Mouse (Mus musculus) heart, embryonic 16.5 days (tissue): ENCODE measurements at regions not wholly inside any gene's neighbourhood (a gene's known extent, or its start where the extent isn't known, plus 50 kb on each side); places are given as distances from the start of the nearest gene placed in this dataset.

Experiments
- ATAC-seq: fragments of 200-750 bp; cut with Nextera tagmentation; replicated peaks from 2 replicates; pipeline ENCODE4 v1.8.0; 2017; ENCODE audit warnings: moderate number of reproducible peaks; ENCODE audit not compliant: insufficient read depth, low FRiP score; ENCODE audit errors: extremely low read depth
- H3K27ac ChIP-seq: fragments of 300-500 bp; sonication (generic); 2 replicates; pipeline ENCODE4 v1.5.1; 2014; ENCODE audit warnings: mild to moderate bottlenecking, low read length, control low read depth, moderate library complexity
- H3K27me3 ChIP-seq: fragments of 300-500 bp; sonication (generic); 2 replicates; pipeline ENCODE4 v1.6.1; 2014; ENCODE audit warnings: low read length, mixed read lengths; ENCODE audit not compliant: control insufficient read depth, insufficient read depth
- H3K36me3 ChIP-seq: fragments of 300-500 bp; sonication (generic); 2 replicates; pipeline ENCODE4 v1.6.1; 2014; ENCODE audit not compliant: control insufficient read depth, insufficient read depth
- H3K4me1 ChIP-seq: fragments of 300-500 bp; sonication (generic); 2 replicates; pipeline ENCODE4 v1.6.1; 2014; ENCODE audit warnings: low read length, mixed read lengths; ENCODE audit not compliant: control insufficient read depth, insufficient read depth
- H3K4me2 ChIP-seq: fragments of 300-500 bp; sonication (generic); 2 replicates; pipeline ENCODE4 v1.6.1; 2014; ENCODE audit warnings: low read depth, mild to moderate bottlenecking, control low read depth, low read length
- H3K4me3 ChIP-seq: fragments of 300-500 bp; sonication (generic); 2 replicates; pipeline ENCODE4 v1.5.1; 2014; ENCODE audit warnings: mild to moderate bottlenecking, control low read depth, low read length
- H3K9ac ChIP-seq: fragments of 300-500 bp; sonication (generic); 2 replicates; pipeline ENCODE4 v1.6.1; 2014; ENCODE audit warnings: low read length, control low read depth
- H3K9me3 ChIP-seq: fragments of 300-500 bp; sonication (generic); replicated peaks from 2 replicates; pipeline ENCODE4 v1.6.1; 2016; ENCODE audit warnings: low read length; ENCODE audit not compliant: control insufficient read depth
- WGBS: fragments of 180-500 bp; shearing (Covaris S2); extraction: QIAGEN DNeasy Blood & Tissue Kit; methylation state at CpG from one replicate; pipeline ENCODE4 v1.1.7; 2014; 5-methylcytosine and 5-hydroxymethylcytosine counted together

GRCm38 (mm10) chr9:117967080-117967479, 73.2 kb upstream of the Azi2 start:
- Histone ChIP-seq H3K27me3 (no peaks in the 10 kb centered on the region), H3K4me1 (no peaks in the 10 kb centered on the region), H3K9ac (no peak overlapping the region), H3K27ac (no peak overlapping the region), H3K9me3 (no peaks in the 10 kb centered on the region; the same call in 1 of the 2 replicates), H3K36me3 (no peaks in the 10 kb centered on the region), H3K4me3 (no peak overlapping the region), H3K4me2 (no peak overlapping the region)
- 44% methylated on average over 2 of the region's 2 CpGs for WGBS
- ATAC-seq: no peak

DNA sequence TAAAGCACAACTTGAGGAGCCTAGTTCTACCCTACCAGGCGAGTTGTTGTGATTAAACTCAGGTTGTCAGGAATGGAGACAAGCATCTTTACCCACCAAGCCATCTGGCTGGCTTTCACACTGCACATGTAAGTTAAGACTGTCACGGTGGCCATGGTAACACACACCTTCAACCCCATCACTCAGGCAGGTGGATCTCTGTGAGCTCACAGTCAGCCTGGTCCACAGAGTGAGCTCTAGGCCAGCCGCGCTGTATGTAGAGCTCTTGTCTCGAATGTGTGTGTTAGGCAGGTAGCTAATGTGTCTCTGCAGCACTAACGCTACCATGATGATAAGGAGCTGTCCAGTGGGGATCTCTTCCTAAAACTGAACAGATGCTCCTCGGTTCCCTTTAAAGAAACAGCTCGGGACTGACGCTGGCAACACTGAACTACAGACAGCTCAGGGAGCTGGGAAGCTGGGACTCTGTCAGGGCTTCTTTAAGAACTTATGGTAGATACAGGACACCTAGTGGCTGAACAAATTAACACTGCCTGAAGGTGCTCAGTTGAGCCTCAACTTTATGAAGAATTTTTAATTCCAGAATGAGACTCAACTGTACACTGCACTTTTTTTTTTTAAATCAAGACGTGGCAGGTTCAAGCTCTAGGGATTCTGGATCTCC, 73.8 kb upstream of the Azi2 start:
- no peak overlapping the region for H3K4me3 ChIP-seq
- no peaks in the 10 kb centered on the region for H3K4me1 ChIP-seq
- no peak for ATAC-seq
- no peak overlapping the region for H3K9ac ChIP-seq
- H3K27me3 ChIP-seq: no peaks in the 10 kb centered on the region
- H3K27ac ChIP-seq: no peak overlapping the region
- H3K36me3 ChIP-seq: no peaks in the 10 kb centered on the region
- WGBS: 55% methylated on average over 10 of the region's 10 CpGs
- H3K9me3 ChIP-seq: no peaks in the 10 kb centered on the region
- no peak overlapping the region for H3K4me2 ChIP-seq

GRCm38 (mm10) chr9:117962088-117963030, 77.9 kb upstream of the Azi2 start:
- Histone ChIP-seq H3K9me3 (no peaks in the 10 kb centered on the region), H3K4me1 (no peaks in the 10 kb centered on the region), H3K27ac (no peak overlapping the region), H3K9ac (no peak overlapping the region), H3K4me2 (no peak overlapping the region), H3K36me3 (no peaks in the 10 kb centered on the region), H3K4me3 (no peak overlapping the region), H3K27me3 (no peaks in the 10 kb centered on the region)
- ATAC-seq: no peak
- 54% methylated on average over 9 of the region's 9 CpGs for WGBS

- Histone ChIP-seq H3K4me2 (no peak overlapping the region), H3K9ac (no peak overlapping the region)
- 84% methylated on average over 2 of the region's 2 CpGs for WGBS
Observed at GRCm38 (mm10) chr9:117959845-117960244, 80.5 kb upstream of the Azi2 start.

GRCm38 (mm10) chr9:117957195-117957594, 83.1 kb upstream of the Azi2 start:
- Histone ChIP-seq H3K9ac (no peak overlapping the region), H3K9me3 (no peaks in the 10 kb centered on the region), H3K4me2 (no peak overlapping the region), H3K4me3 (no peak overlapping the region), H3K36me3 (no peaks in the 10 kb centered on the region), H3K4me1 (peaks cover 8% of the 10 kb centered on the region; the same call in 1 of the 2 replicates), H3K27ac (peak overlapping the region; percentile 43), H3K27me3 (no peaks in the 10 kb centered on the region)
- ATAC-seq: no peak
- 68% methylated on average over 2 of the region's 2 CpGs for WGBS

More at GRCm38 (mm10) chr9:117959845-117960244, 80.5 kb upstream of the Azi2 start:
- Histone ChIP-seq H3K27me3 (no peaks in the 10 kb centered on the region), H3K4me1 (peaks cover 8% of the 10 kb centered on the region; the same call in 1 of the 2 replicates), H3K9me3 (no peaks in the 10 kb centered on the region), H3K27ac (no peak overlapping the region), H3K4me3 (no peak overlapping the region), H3K36me3 (no peaks in the 10 kb centered on the region)
- ATAC-seq: no peak

DNA sequence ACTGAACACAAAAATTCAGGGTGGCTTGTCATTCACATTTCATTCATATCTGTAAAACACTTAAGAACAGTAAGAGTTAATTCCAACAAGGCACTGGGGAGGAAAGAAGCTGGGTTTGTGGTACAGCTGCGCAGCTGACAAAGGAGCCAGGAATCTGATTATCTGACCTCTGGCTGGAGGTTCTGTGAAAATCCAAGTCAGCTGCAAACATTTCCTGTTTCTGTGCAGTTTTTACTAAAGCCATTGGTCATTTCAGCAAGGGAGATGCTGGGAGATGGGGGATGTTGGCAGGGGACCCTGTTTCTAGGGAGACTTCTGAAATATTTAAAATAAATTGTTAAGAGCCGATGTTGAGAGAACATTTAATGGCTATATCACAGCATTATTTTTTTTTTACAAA, 83.6 kb upstream of the Azi2 start:
- Histone ChIP-seq H3K4me3 (no peak overlapping the region), H3K4me2 (no peak overlapping the region; the same call in 1 of the 2 replicates), H3K36me3 (no peaks in the 10 kb centered on the region), H3K4me1 (peaks cover 8% of the 10 kb centered on the region; the same call in 1 of the 2 replicates), H3K9me3 (no peaks in the 10 kb centered on the region), H3K27me3 (no peaks in the 10 kb centered on the region), H3K9ac (no peak overlapping the region), H3K27ac (peak overlapping the region; percentile 59; the same call in 1 of the 2 replicates)
- no peak for ATAC-seq
- WGBS: 28% methylated on average over 2 of the region's 2 CpGs

GRCm38 (mm10) chr9:117927466-117927847, 112.8 kb upstream of the Azi2 start:
- WGBS: 70% methylated on average over 7 of the region's 7 CpGs
- Histone ChIP-seq H3K4me3 (no peak overlapping the region), H3K27me3 (no peaks in the 10 kb centered on the region), H3K9ac (no peak overlapping the region), H3K27ac (no peak overlapping the region), H3K4me1 (peaks cover 5% of the 10 kb centered on the region; the same call in 1 of the 2 replicates), H3K9me3 (no peaks in the 10 kb centered on the region), H3K4me2 (no peak overlapping the region), H3K36me3 (no peaks in the 10 kb centered on the region)
- ATAC-seq: no peak

DNA sequence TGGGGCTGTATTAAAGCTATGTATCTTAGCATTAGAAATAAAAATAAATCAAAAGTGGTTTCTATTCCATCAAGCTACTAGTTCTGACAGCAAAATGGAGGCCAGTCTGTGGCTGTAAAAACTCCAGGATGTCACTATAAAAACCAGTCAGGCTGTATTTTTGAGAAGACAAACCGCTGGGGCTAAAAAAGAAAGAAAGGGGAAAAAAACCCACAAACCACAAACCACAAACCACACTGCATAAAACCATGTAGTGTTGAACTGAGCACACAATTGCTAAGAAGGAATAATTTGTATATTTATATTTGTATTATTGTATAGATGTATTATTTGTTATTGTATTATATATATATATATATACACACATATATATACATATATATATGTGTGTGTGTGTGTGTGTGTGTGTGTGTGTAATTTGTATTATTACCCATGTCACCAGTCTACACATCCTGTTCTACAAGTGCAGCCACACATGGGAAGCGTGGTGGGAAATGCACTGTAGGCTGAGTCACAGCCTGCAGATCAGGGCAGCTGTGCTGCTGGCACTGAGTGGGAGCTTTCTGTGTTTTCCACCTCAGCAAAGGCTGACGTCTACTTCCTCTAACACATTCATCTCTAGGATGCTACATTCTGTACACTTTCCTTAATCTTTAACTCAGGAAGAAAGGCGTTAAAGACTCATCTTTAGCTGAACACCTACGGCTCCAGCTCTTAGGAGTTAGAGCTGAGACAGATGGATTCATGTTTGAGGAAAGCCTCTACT, 113.4 kb upstream of the Azi2 start:
- whole genome bisulfite sequencing: 62% methylated on average over 5 of the region's 5 CpGs
- no peaks in the 10 kb centered on the region for H3K27me3 ChIP-seq
- peaks cover 5% of the 10 kb centered on the region; the same call in 1 of the 2 replicates for H3K4me1 ChIP-seq
- no peak overlapping the region for H3K27ac ChIP-seq
- no peak for ATAC-seq
- no peaks in the 10 kb centered on the region for H3K9me3 ChIP-seq
- no peak overlapping the region for H3K9ac ChIP-seq
- no peak overlapping the region for H3K4me3 ChIP-seq
- no peaks in the 10 kb centered on the region for H3K36me3 ChIP-seq
- H3K4me2 ChIP-seq: no peak overlapping the region
